Mouse (Mus musculus): ENCODE measurements around the gene Gm44502.
A peak's percentile ranks its signal among the peaks of the same experiment; 100 is the strongest.

The Gm44502 gene

DNA sequence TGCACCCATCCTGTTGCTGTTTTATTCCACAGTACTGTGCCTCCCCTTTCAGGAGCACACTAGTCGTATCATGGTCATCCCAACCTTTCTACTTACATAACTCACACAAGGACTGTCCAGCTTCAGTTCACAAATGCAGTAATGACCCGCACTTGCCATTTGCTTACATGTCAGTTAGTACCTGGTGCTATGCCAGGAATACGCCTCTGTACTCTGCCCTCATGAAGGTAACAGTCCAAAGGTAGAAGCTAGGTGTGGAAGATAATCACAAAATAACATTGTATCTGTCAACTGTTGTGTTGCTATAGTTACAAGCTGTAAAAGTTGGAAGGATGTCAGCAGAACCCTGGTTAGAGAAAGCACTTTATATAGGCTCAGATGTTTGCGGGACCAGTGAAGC lies 32.6 kb downstream of the Gm44502 start:
- DNase-seq, result no peak

- no peak for DNase-seq
These were observed 39.4 kb downstream of the Gm44502 start for GRCm38 (mm10) chr15:89390081-89390480.

- no peak for DNase-seq
These were observed 42.4 kb downstream of the Gm44502 start for GRCm38 (mm10) chr15:89387127-89387526.

DNA sequence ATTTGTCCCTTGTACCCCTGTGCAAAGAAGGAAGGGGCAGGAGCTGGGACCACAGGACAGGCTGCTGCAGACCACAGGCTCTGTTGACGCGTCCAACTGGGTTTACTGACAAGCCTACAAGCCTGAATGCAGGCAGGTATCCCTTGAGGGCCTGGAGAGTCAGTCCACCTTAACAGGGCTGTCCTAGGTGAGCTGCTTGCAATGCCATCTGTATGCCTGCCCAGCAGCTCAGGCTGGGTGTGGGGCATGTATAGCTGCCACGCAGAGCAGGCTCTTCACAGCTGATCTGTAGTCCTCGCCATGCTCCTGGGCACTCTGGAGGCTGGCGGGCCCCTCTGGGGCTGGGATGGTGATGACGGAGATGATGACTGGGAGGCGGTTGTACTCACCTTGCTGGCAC lies 44.9 kb downstream of the Gm44502 start, which contains the start of gene Klhdc7b:
Klhdc7b (plus strand) TSS at position 301 of the 400 bp plus-strand sequence.
- no peak for DNase-seq

- DNase-seq, result peak in 1 of 2 experiments; percentile 23
These were observed 50.1 kb downstream of the Gm44502 start for GRCm38 (mm10) chr15:89379429-89379828.

DNA sequence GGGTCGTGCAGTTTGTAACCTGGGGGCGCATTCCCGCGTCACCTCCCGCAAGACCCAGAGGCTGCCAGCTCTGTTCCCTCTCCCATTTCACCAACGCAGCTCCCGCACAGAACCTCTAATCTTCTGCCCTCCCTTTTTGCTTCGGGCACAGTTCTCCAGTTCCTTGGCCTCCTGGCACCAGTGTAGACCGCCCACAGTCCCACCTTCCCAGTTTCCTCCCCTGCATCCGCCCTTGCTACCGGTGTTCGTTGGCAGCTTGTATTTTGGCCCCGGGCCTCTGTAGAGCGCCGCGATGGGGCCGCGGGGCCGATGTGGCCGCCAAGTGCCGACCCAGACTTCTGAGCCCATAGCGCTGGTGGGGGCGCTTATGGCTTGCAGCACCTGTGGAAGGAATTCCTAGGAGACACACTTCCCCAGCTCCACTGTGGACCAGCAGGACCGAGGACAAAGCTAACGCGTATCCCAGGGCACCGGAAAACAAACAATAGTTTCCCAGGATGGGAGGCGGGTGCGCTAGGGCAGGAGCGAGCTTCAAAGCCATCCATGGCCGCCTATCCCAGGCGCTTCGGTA lies 50.6 kb downstream of the Gm44502 start, which contains the start of gene Odf3b:
Odf3b (minus strand) TSS at position 452 of the 571 bp plus-strand sequence.
- DNase-seq, result peak; percentile 49 to 60

DNA sequence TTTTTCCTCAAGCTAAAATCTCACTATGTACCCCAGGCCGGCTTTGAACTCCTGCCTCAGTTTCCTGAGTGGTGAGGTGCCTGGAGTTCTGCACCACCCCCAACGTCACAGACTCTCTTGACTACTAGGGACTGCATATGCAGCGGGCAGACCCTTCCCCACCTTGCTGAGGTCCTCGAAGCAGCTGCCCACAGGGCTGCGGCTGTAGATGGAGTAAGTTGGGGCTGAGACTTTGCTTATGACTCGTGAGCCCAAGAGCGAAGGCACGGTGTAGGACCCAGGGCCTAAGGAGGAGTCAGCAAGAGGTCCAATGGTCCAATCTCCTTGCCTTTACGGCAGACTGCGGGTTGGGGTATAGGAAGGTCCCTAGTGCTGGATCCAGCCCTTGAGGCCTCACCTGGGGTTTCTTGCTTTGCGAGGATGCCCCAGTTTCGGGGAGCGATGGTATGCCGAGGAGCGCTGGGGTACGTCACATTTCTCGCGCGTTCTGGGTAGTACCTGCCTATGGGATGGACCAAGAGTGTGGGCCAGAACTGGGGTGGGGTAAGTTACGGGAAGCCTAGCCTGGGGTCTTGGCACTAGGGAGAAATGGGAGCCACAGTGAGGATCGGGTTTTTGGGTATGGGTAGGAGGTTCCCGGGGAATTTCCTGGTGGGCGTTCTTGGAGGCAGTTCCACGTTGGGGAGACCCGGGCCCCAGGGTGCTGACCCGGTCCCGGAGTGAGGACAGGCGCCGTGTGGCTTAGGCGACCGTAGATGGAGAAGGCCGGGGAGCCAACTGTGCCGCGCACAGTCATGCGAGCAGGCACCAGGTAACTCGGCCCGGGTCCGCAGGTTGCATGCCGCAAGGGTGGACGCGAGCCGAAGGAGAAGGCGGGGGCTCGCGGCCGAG lies 51.3 kb downstream of the Gm44502 start:
- DNase-seq, result no peak

GRCm38 (mm10) chr15:89377362-89377761 lies 52.1 kb downstream of the Gm44502 start:
- no peak for DNase-seq

GRCm38 (mm10) chr15:89376957-89377356 lies 52.5 kb downstream of the Gm44502 start, which contains the start of gene Tymp:
Gene Tymp (minus strand): TSS chr15:89377039.
- DNase-seq, result no peak

GRCm38 (mm10) chr15:89376040-89376439 lies 53.5 kb downstream of the Gm44502 start:
- DNase-seq, result no peak

DNA sequence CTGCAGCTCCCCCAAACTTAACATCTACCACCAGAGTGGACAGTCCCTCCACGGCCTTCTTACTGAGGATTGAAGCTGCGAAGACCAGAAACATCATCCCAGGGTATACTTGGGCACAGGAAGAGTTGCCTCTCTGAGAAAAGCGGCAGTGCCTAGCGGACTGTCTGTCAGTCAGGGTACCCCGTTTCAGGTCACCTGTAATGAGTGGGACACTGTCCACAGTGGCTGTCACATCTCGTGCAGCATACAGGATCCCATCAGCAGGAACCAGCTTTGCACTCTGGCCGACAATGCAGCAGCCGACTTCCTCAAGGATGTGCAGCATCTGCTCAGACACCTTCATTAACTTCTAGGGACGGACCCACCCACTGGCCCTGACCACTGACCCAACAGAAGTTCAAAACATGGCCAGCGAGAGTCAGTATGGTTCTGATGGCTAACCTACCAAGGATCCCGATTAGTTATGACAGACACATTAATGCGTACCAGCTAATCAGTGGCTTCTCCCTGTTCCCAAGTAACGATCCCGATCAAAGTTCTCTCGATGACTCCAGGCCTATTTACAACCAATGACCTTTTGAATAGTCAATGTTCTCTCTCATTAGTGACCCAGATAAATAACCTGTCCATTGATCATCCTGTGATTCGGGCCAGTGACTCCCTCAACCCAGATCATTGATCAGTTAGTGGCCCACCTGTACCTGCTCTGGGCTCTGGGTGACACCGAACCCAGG lies 54.5 kb downstream of the Gm44502 start:
- DNase-seq, result no peak

GRCm38 (mm10) chr15:89374340-89374739 lies 55.2 kb downstream of the Gm44502 start:
- DNase-seq, result no peak

DNA sequence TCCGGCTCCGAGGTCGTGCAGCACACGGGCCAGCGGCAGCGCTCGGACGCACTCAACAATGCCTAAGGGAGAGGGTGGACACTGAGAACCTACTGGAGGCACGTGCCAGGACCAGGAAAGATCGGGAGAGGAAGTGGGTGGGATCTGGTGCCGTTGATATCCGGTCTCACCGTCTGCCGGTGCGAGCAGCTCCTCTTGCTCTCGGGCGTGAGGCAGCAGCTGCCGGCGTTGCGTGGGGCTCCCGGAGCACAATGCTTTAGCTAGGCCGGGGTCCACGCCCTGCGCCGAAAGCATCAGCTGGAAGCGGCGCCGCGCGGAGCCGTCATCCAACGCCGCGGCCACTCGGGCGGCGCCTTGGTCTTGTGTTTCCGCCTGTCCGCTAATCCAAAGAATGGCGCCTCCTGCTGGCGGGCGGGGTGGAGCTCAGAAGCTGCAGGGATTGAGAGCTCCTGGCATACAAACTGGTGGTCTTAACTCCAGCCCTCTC lies 55.7 kb downstream of the Gm44502 start, which contains the start of gene Sco2:
Sco2 (minus strand) TSS at position 85 of the 487 bp plus-strand sequence.
- DNase-seq, result peak; percentile 88 to 92

DNA sequence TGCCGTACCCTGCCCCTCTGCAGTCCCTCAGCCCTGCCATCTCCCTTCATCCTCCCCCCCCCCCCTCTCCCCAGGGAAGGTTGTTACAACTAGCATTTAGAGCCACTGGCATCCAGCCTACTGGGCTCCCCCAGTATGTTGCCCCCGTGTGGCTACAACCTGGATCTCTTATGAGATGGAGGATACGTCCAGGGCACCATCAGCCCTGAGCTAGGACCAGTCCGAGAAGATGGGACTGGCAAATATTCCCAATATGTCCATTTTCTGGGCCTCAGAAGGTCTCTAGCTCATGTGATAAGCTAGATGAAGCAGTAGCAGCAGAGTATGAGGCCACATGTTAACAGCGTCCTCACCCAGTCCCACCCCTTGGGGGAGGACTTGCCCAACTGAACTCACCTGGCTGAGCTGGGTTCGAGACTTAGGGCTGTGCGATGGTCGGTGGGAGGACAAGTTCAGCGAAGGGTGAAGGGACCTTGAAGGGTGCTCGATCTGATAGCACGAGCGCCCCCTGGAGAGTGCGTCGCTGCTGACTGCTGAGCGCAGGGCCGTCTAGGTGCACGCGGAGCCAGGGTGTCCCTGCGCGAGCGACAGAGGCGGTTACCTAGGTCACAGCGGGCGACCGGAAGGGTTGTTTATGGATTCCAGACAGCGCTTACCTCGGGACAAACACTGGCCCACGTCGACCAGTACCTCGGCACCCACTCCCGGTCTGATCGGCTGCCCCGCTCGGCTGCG lies 56.3 kb downstream of the Gm44502 start:
- peak; percentile 86 to 91 for DNase-seq

- DNase-seq, result no peak
These were observed 57.0 kb downstream of the Gm44502 start for GRCm38 (mm10) chr15:89372536-89372935.

- DNase-seq, result no peak
These were observed 57.4 kb downstream of the Gm44502 start for GRCm38 (mm10) chr15:89372068-89372467.
